Mouse (Mus musculus) megakaryocyte, embryonic 14.5 days (primary cell): ENCODE results near the gene Ddx42.

ENCODE experiments used
- FLI1 ChIP-seq: IDR thresholded peaks from 2 replicates; pipeline ENCODE4 v1.6.1; 2012; ENCODE audit warnings: low read length, inconsistent platforms, mixed read lengths
- GATA1 ChIP-seq: IDR thresholded peaks from 3 replicates; pipeline ENCODE4 v1.6.1; 2012; ENCODE audit warnings: mixed read lengths, low read length, inconsistent platforms, borderline replicate concordance

GRCm38 (mm10) chr11:106286206-106286605, 69.5 kb downstream of the Ddx42 start:
- TF ChIP-seq FLI1 (no peak), GATA1 (no peak)
